Mouse (Mus musculus): ENCODE data around the gene Tbc1d10a. TPM values are rescaled to one million over a fixed set of nuclear protein-coding genes. Genes with fewer than 3 reads are reported as not detected.

The Tbc1d10a gene
- polyA plus RNA-seq, 1 experiment: 17.8 TPM

GRCm38 (mm10) chr11:4232644-4233043 is 46.1 kb downstream of the Tbc1d10a start:
- Histone ChIP-seq H3K4me3 (ENCODE audit: insufficient read depth, low read length) (no peak overlapping the region), H3K27ac (ENCODE audit: insufficient read depth, low read depth, low read length) (peak overlapping the region; percentile 78), H3K4me1 (ENCODE audit: control insufficient read depth, insufficient read depth, low read length) (peaks cover 53% of the 10 kb centered on the region)
- TF ChIP-seq CTCF (IDR thresholded peaks at IDR 0.05; ENCODE audit: low read depth, low read length): no peak
- TF ChIP-seq POLR2A (IDR thresholded peaks at IDR 0.05; ENCODE audit: borderline replicate concordance, low read depth, low read length): no peak

GRCm38 (mm10) chr11:4235052-4235655 is 48.6 kb downstream of the Tbc1d10a start:
- TF ChIP-seq CTCF (IDR thresholded peaks at IDR 0.05; ENCODE audit: low read depth, low read length) (no peak), POLR2A (IDR thresholded peaks at IDR 0.05; ENCODE audit: borderline replicate concordance, low read depth, low read length) (no peak)
- Histone ChIP-seq H3K4me3 (ENCODE audit: insufficient read depth, low read length) (no peak overlapping the region), H3K27ac (ENCODE audit: insufficient read depth, low read depth, low read length) (no peak overlapping the region), H3K4me1 (ENCODE audit: control insufficient read depth, insufficient read depth, low read length) (peaks cover 49% of the 10 kb centered on the region)

GRCm38 (mm10) chr11:4235665-4236545 is 49.3 kb downstream of the Tbc1d10a start, which contains the start of gene Osm:
Gene Osm (plus strand): TSS chr11:4236420.
- peaks cover 50% of the 10 kb centered on the region for H3K4me1 ChIP-seq (ENCODE audit: control insufficient read depth, insufficient read depth, low read length)
- TF ChIP-seq POLR2A (IDR thresholded peaks at IDR 0.05; ENCODE audit: borderline replicate concordance, low read depth, low read length) (no peak), CTCF (IDR thresholded peaks at IDR 0.05; ENCODE audit: low read depth, low read length) (no peak)
- H3K4me3 ChIP-seq (ENCODE audit: insufficient read depth, low read length): peak within 1 kb of the TSS; percentile 82
- peak within 1 kb of the TSS; percentile 86 for H3K27ac ChIP-seq (ENCODE audit: insufficient read depth, low read depth, low read length)

- no peak for TF ChIP-seq CTCF (IDR thresholded peaks at IDR 0.05; ENCODE audit: low read depth, low read length)
- no peak for TF ChIP-seq POLR2A (IDR thresholded peaks at IDR 0.05; ENCODE audit: borderline replicate concordance, low read depth, low read length)
- H3K4me3 ChIP-seq (ENCODE audit: insufficient read depth, low read length): peak overlapping the region; percentile 82
- peaks cover 48% of the 10 kb centered on the region for H3K4me1 ChIP-seq (ENCODE audit: control insufficient read depth, insufficient read depth, low read length)
- H3K27ac ChIP-seq (ENCODE audit: insufficient read depth, low read depth, low read length): peak overlapping the region; percentile 86
Observed at GRCm38 (mm10) chr11:4236546-4237067, 50.0 kb downstream of the Tbc1d10a start.

GRCm38 (mm10) chr11:4237389-4237912 is 50.9 kb downstream of the Tbc1d10a start:
- no peak for TF ChIP-seq POLR2A (IDR thresholded peaks at IDR 0.05; ENCODE audit: borderline replicate concordance, low read depth, low read length)
- TF ChIP-seq CTCF (IDR thresholded peaks at IDR 0.05; ENCODE audit: low read depth, low read length): no peak
- peak overlapping the region; percentile 86 for H3K27ac ChIP-seq (ENCODE audit: insufficient read depth, low read depth, low read length)
- peaks cover 41% of the 10 kb centered on the region for H3K4me1 ChIP-seq (ENCODE audit: control insufficient read depth, insufficient read depth, low read length)
- H3K4me3 ChIP-seq (ENCODE audit: insufficient read depth, low read length): peak overlapping the region; percentile 82

- Histone ChIP-seq H3K27ac (ENCODE audit: insufficient read depth, low read depth, low read length) (no peak overlapping the region), H3K4me1 (ENCODE audit: control insufficient read depth, insufficient read depth, low read length) (peaks cover 36% of the 10 kb centered on the region), H3K4me3 (ENCODE audit: insufficient read depth, low read length) (peak overlapping the region; percentile 82)
- TF ChIP-seq CTCF (IDR thresholded peaks at IDR 0.05; ENCODE audit: low read depth, low read length) (no peak), POLR2A (IDR thresholded peaks at IDR 0.05; ENCODE audit: borderline replicate concordance, low read depth, low read length) (no peak)
Observed at GRCm38 (mm10) chr11:4238167-4238566, 51.6 kb downstream of the Tbc1d10a start.

- TF ChIP-seq CTCF (IDR thresholded peaks at IDR 0.05; ENCODE audit: low read depth, low read length): no peak
- no peak for TF ChIP-seq POLR2A (IDR thresholded peaks at IDR 0.05; ENCODE audit: borderline replicate concordance, low read depth, low read length)
- Histone ChIP-seq H3K4me3 (ENCODE audit: insufficient read depth, low read length) (no peak overlapping the region), H3K4me1 (ENCODE audit: control insufficient read depth, insufficient read depth, low read length) (peaks cover 35% of the 10 kb centered on the region), H3K27ac (ENCODE audit: insufficient read depth, low read depth, low read length) (peak overlapping the region; percentile 38; the same call in 1 of the 2 replicates)
Observed at GRCm38 (mm10) chr11:4239691-4240090, 53.1 kb downstream of the Tbc1d10a start.

GRCm38 (mm10) chr11:4240151-4240550 is 53.6 kb downstream of the Tbc1d10a start:
- Histone ChIP-seq H3K4me1 (ENCODE audit: control insufficient read depth, insufficient read depth, low read length) (peaks cover 33% of the 10 kb centered on the region), H3K4me3 (ENCODE audit: insufficient read depth, low read length) (no peak overlapping the region), H3K27ac (ENCODE audit: insufficient read depth, low read depth, low read length) (peak overlapping the region; percentile 38)
- no peak for TF ChIP-seq POLR2A (IDR thresholded peaks at IDR 0.05; ENCODE audit: borderline replicate concordance, low read depth, low read length)
- no peak for TF ChIP-seq CTCF (IDR thresholded peaks at IDR 0.05; ENCODE audit: low read depth, low read length)

- Histone ChIP-seq H3K27ac (ENCODE audit: insufficient read depth, low read depth, low read length) (no peak overlapping the region), H3K4me1 (ENCODE audit: control insufficient read depth, insufficient read depth, low read length) (peaks cover 25% of the 10 kb centered on the region), H3K4me3 (ENCODE audit: insufficient read depth, low read length) (no peak overlapping the region)
- TF ChIP-seq POLR2A (IDR thresholded peaks at IDR 0.05; ENCODE audit: borderline replicate concordance, low read depth, low read length) (no peak), CTCF (IDR thresholded peaks at IDR 0.05; ENCODE audit: low read depth, low read length) (no peak)
Observed at GRCm38 (mm10) chr11:4241180-4241579, 54.6 kb downstream of the Tbc1d10a start.

Measured in bone marrow macrophage, adult 2 months (primary cell).